Mouse (Mus musculus) bone marrow macrophage, adult 2 months (primary cell): ENCODE results near the gene Mark1. TPM values are rescaled to one million over a fixed set of nuclear protein-coding genes. Genes with fewer than 3 reads are reported as not detected.
A peak's percentile ranks its signal among the peaks of the same experiment; 100 is the strongest.

Source experiments
- H3K27ac ChIP-seq: 2 replicates; pipeline ENCODE4 v1.5.1; 2012; ENCODE audit warnings: low read depth, low read length; ENCODE audit not compliant: insufficient read depth
- H3K4me1 ChIP-seq: 2 replicates; pipeline ENCODE4 v1.6.1; 2012; ENCODE audit warnings: low read length; ENCODE audit not compliant: control insufficient read depth, insufficient read depth
- H3K4me3 ChIP-seq: 2 replicates; pipeline ENCODE4 v1.5.1; 2012; ENCODE audit warnings: mild to moderate bottlenecking, low read length, moderate library complexity; ENCODE audit not compliant: insufficient read depth
- CTCF ChIP-seq: IDR thresholded peaks from 2 replicates; pipeline ENCODE4 v1.5.1; 2012; ENCODE audit warnings: low read depth, mild to moderate bottlenecking, low read length, moderate library complexity
- POLR2A ChIP-seq: IDR thresholded peaks from 2 replicates; pipeline ENCODE4 v1.6.1; 2012; ENCODE audit warnings: mild to moderate bottlenecking, low read depth, low read length, borderline replicate concordance
- polyA plus RNA-seq: library from polyadenylated mRNA; stranded (reverse); fragments of >200 nt; gene quantifications from 2 replicates; pipeline ENCODE4 v1.2.4, GENCODE M21; 2012; ENCODE audit not compliant: missing spikeins, insufficient read depth, insufficient read length

Gene Mark1
- polyA plus RNA-seq = 0.21 TPM in 1 of 2 replicates, not detected in the other

- H3K4me3 ChIP-seq = peak within 1 kb of the TSS; percentile 36
- no peaks in the 10 kb centered on the region for H3K4me1 ChIP-seq
- no peak within 1 kb of the TSS for H3K27ac ChIP-seq
- TF ChIP-seq POLR2A (no peak), CTCF (no peak)
Measured at GRCm38 (mm10) chr1:184999071-184999750, at the start of gene Mark1. Mark1 (minus strand) TSS chr1:184999570.

GRCm38 (mm10) chr1:185047516-185048247, 48.3 kb upstream of the Mark1 start:
- Histone ChIP-seq H3K27ac (no peak overlapping the region), H3K4me1 (no peaks in the 10 kb centered on the region), H3K4me3 (no peak overlapping the region)
- no peak for TF ChIP-seq POLR2A
- no peak for TF ChIP-seq CTCF

GRCm38 (mm10) chr1:185046513-185046912, 47.1 kb upstream of the Mark1 start:
- Histone ChIP-seq H3K4me1 (no peaks in the 10 kb centered on the region), H3K4me3 (no peak overlapping the region)
- no peak for TF ChIP-seq POLR2A
- no peak for TF ChIP-seq CTCF

GRCm38 (mm10) chr1:185038183-185038686, 38.9 kb upstream of the Mark1 start:
- TF ChIP-seq CTCF (no peak), POLR2A (no peak)
- no peaks in the 10 kb centered on the region for H3K4me1 ChIP-seq
- no peak overlapping the region for H3K4me3 ChIP-seq
- no peak overlapping the region for H3K27ac ChIP-seq

More at GRCm38 (mm10) chr1:185046513-185046912, 47.1 kb upstream of the Mark1 start:
- no peak overlapping the region for H3K27ac ChIP-seq

- TF ChIP-seq CTCF = no peak
- TF ChIP-seq POLR2A = no peak
- Histone ChIP-seq H3K27ac (no peak overlapping the region), H3K4me1 (no peaks in the 10 kb centered on the region), H3K4me3 (no peak overlapping the region)
Measured at GRCm38 (mm10) chr1:185030565-185030964, 31.2 kb upstream of the Mark1 start.

GRCm38 (mm10) chr1:185020429-185021168, 21.2 kb upstream of the Mark1 start:
- no peaks in the 10 kb centered on the region for H3K4me1 ChIP-seq
- no peak overlapping the region for H3K4me3 ChIP-seq
- no peak overlapping the region for H3K27ac ChIP-seq
- TF ChIP-seq CTCF (no peak), POLR2A (no peak)

- Histone ChIP-seq H3K4me1 (no peaks in the 10 kb centered on the region), H3K4me3 (no peak overlapping the region), H3K27ac (no peak overlapping the region)
- TF ChIP-seq CTCF = no peak
- TF ChIP-seq POLR2A = no peak
Measured at GRCm38 (mm10) chr1:185012566-185012965, 13.2 kb upstream of the Mark1 start.

GRCm38 (mm10) chr1:185007066-185007465, 7.7 kb upstream of the Mark1 start:
- H3K4me1 ChIP-seq = no peaks in the 10 kb centered on the region
- H3K27ac ChIP-seq = no peak overlapping the region
- H3K4me3 ChIP-seq = no peak overlapping the region
- no peak for TF ChIP-seq POLR2A
- TF ChIP-seq CTCF = no peak

- Histone ChIP-seq H3K4me3 (peak overlapping the region; percentile 36; the same call in 1 of the 2 replicates), H3K4me1 (no peaks in the 10 kb centered on the region), H3K27ac (no peak overlapping the region)
- TF ChIP-seq CTCF (no peak), POLR2A (no peak)
Measured at GRCm38 (mm10) chr1:184999780-185000599, 620 bp upstream of the Mark1 start.
